Mouse (Mus musculus): ENCODE results near the gene Eif2ak4. TPM values are rescaled to one million over a fixed set of nuclear protein-coding genes. Genes with fewer than 3 reads are reported as not detected.

The Eif2ak4 gene
- polyA plus RNA-seq, 1 experiment from 2014 or later = 14.7 TPM

DNA sequence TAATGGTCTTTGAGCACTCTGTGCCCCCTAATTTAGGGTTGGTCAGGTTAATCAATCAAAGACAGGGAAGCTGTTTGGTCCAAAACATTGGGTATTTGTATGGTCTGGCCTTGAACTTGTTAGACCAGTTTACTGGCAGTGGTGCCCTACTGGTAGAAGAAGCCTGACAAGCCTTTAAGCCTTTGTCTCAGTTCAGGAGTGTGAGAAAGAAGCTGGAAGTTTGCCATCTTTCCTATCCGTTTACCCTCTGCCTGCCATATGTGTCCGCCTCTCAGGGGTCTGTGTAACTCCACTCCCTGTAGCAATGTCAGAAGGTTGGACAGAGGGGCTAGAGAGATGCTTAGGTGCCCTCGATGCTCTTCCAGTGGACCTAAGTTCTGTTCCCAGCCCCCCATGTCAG lies 76.0 kb downstream of the Eif2ak4 start:
- Histone ChIP-seq H3K4me2 (replicated peaks; ENCODE audit: low read depth, low read length) (no peak overlapping the region), H3K4me1 (ENCODE audit: control insufficient read depth, insufficient read depth, low read length) (no peaks in the 10 kb centered on the region), H3K27ac (ENCODE audit: low read depth, low read length) (no peak overlapping the region), H3K4me3 (ENCODE audit: low read length) (no peak overlapping the region), H3K27me3 (ENCODE audit: control insufficient read depth, insufficient read depth, low read length) (no peaks in the 10 kb centered on the region), H3K9ac (ENCODE audit: low read depth, low read length) (no peak overlapping the region), H3K9me3 (ENCODE audit: control insufficient read depth, low read length) (no peaks in the 10 kb centered on the region), H3K36me3 (ENCODE audit: control insufficient read depth, insufficient read depth, low read length) (peaks cover 67% of the 10 kb centered on the region)
- ATAC-seq (ENCODE audit: low FRiP score, low TSS enrichment) = no peak
- WGBS = 79% methylated on average over 3 of the region's 3 CpGs

GRCm38 (mm10) chr2:118465894-118466293 lies 77.5 kb downstream of the Eif2ak4 start:
- no peak overlapping the region for H3K9ac ChIP-seq (ENCODE audit: low read depth, low read length)
- H3K27me3 ChIP-seq (ENCODE audit: control insufficient read depth, insufficient read depth, low read length) = no peaks in the 10 kb centered on the region
- no peaks in the 10 kb centered on the region for H3K4me1 ChIP-seq (ENCODE audit: control insufficient read depth, insufficient read depth, low read length)
- no peak overlapping the region for H3K4me2 ChIP-seq (replicated peaks; ENCODE audit: low read depth, low read length)
- WGBS = 86% methylated on average over 2 of the region's 2 CpGs
- H3K9me3 ChIP-seq (ENCODE audit: control insufficient read depth, low read length) = no peaks in the 10 kb centered on the region
- H3K36me3 ChIP-seq (ENCODE audit: control insufficient read depth, insufficient read depth, low read length) = peaks cover 70% of the 10 kb centered on the region
- H3K4me3 ChIP-seq (ENCODE audit: low read length) = no peak overlapping the region
- H3K27ac ChIP-seq (ENCODE audit: low read depth, low read length) = no peak overlapping the region
- no peak for ATAC-seq (ENCODE audit: low FRiP score, low TSS enrichment)

GRCm38 (mm10) chr2:118466601-118467000 lies 78.2 kb downstream of the Eif2ak4 start:
- no peaks in the 10 kb centered on the region for H3K9me3 ChIP-seq (ENCODE audit: control insufficient read depth, low read length)
- H3K27me3 ChIP-seq (ENCODE audit: control insufficient read depth, insufficient read depth, low read length) = no peaks in the 10 kb centered on the region
- H3K4me1 ChIP-seq (ENCODE audit: control insufficient read depth, insufficient read depth, low read length) = no peaks in the 10 kb centered on the region
- H3K36me3 ChIP-seq (ENCODE audit: control insufficient read depth, insufficient read depth, low read length) = peaks cover 73% of the 10 kb centered on the region
- 50% methylated on average over 1 of the region's 1 CpGs for WGBS
- H3K27ac ChIP-seq (ENCODE audit: low read depth, low read length) = no peak overlapping the region
- no peak overlapping the region for H3K9ac ChIP-seq (ENCODE audit: low read depth, low read length)
- no peak overlapping the region for H3K4me2 ChIP-seq (replicated peaks; ENCODE audit: low read depth, low read length)
- no peak for ATAC-seq (ENCODE audit: low FRiP score, low TSS enrichment)
- H3K4me3 ChIP-seq (ENCODE audit: low read length) = no peak overlapping the region

DNA sequence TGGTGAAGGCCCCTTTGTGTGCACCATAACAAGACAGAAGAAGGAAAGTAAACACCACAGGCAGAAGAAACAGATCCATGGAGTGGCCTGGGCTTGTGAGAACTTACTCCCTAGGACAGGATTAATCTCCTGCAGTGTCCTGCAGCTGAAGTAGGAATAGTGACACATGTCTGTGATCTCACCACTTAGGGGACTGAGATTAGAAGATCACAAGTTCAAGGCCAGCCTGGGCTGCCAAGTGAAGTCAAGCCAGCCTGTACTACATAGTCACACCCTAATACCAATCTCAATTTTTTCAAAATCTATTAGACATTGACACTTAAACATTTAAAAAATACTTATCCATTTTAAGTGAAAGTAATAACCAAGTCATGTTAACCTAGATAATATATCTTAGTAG lies 79.9 kb downstream of the Eif2ak4 start:
- H3K27me3 ChIP-seq (ENCODE audit: control insufficient read depth, insufficient read depth, low read length) = no peaks in the 10 kb centered on the region
- H3K4me2 ChIP-seq (replicated peaks; ENCODE audit: low read depth, low read length) = no peak overlapping the region
- H3K4me3 ChIP-seq (ENCODE audit: low read length) = no peak overlapping the region
- no peak overlapping the region for H3K27ac ChIP-seq (ENCODE audit: low read depth, low read length)
- H3K36me3 ChIP-seq (ENCODE audit: control insufficient read depth, insufficient read depth, low read length) = peaks cover 73% of the 10 kb centered on the region
- no peaks in the 10 kb centered on the region for H3K4me1 ChIP-seq (ENCODE audit: control insufficient read depth, insufficient read depth, low read length)
- no peaks in the 10 kb centered on the region for H3K9me3 ChIP-seq (ENCODE audit: control insufficient read depth, low read length)
- ATAC-seq (ENCODE audit: low FRiP score, low TSS enrichment) = no peak
- no peak overlapping the region for H3K9ac ChIP-seq (ENCODE audit: low read depth, low read length)

DNA sequence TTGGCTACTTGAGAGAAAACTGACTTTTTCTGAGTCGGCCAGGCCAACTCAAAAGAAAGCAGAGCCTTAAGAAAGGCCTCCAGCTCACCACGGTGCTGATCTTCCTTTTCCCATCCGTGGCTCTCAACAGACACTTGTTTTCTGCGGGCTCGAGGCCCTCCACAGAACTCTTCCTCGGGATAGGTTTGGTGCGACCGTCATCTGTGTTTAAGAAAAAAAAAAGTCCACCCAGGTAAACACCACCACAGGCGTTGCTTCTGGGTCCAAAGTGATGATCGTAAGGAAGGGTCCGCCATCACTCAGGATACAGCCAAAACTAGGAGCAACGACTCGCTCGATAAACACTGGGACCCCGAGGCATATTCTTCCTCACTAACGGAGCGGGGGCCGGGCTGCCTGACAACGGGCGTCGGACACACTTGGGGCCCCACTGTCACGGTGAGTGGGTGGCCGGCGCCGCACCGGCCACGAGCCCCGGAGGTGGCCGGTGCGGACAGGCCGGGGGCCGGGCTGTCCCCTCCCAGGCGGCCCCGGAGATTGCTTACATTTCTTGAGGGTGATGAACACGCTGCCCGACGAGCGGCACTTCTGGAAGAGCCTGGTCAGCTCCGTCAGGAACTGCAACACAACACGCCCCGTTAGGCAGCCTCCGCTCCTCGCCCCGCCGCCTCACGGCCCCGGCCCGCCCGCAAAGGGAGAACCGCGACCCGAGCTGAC lies 90.6 kb downstream of the Eif2ak4 start:
- Histone ChIP-seq H3K27ac (ENCODE audit: low read depth, low read length) (peak overlapping the region; percentile 67; the same call in 1 of the 2 replicates), H3K27me3 (ENCODE audit: control insufficient read depth, insufficient read depth, low read length) (no peaks in the 10 kb centered on the region), H3K4me3 (ENCODE audit: low read length) (peak overlapping the region; percentile 77), H3K4me2 (replicated peaks; ENCODE audit: low read depth, low read length) (peak overlapping the region; percentile 87), H3K36me3 (ENCODE audit: control insufficient read depth, insufficient read depth, low read length) (peaks cover 34% of the 10 kb centered on the region), H3K9me3 (ENCODE audit: control insufficient read depth, low read length) (no peaks in the 10 kb centered on the region), H3K4me1 (ENCODE audit: control insufficient read depth, insufficient read depth, low read length) (peaks cover 9% of the 10 kb centered on the region), H3K9ac (ENCODE audit: low read depth, low read length) (peak overlapping the region; percentile 89)
- WGBS = 2% methylated on average over 48 of the region's 52 CpGs
- ATAC-seq (ENCODE audit: low FRiP score, low TSS enrichment) = no peak; the same call in 1 of the 2 replicates

DNA sequence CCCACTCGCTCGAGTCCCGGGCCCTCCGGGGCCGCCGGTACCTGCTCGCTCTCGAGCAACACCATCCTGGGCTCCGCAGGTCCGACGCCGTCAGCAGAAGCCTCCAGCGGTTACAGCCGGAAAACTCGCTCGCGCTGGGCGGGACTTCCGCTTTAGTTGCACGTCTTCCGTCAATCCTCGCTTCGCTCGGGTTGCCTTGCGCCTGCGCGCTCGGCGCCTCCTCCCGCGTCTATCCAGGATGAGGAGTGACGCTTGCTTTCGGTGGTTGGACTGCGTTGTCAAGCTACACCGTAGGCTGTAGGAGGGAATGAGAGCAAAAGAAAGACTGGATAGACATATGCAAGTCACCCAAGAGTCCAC lies 91.1 kb downstream of the Eif2ak4 start, which contains the start of gene Srp14:
Gene Srp14, minus strand, starts transcription at position 162 of the 360 bp plus-strand sequence.
- H3K36me3 ChIP-seq (ENCODE audit: control insufficient read depth, insufficient read depth, low read length) = peaks cover 28% of the 10 kb centered on the region
- WGBS = 1% methylated on average over 35 of the region's 35 CpGs
- peak within 1 kb of the TSS; percentile 89 for H3K9ac ChIP-seq (ENCODE audit: low read depth, low read length)
- ATAC-seq (ENCODE audit: low FRiP score, low TSS enrichment) = peak; percentile 94
- no peaks in the 10 kb centered on the region for H3K9me3 ChIP-seq (ENCODE audit: control insufficient read depth, low read length)
- H3K4me3 ChIP-seq (ENCODE audit: low read length) = peak within 1 kb of the TSS; percentile 77
- peak within 1 kb of the TSS; percentile 67; the same call in 1 of the 2 replicates for H3K27ac ChIP-seq (ENCODE audit: low read depth, low read length)
- H3K4me2 ChIP-seq (replicated peaks; ENCODE audit: low read depth, low read length) = peak within 1 kb of the TSS; percentile 87
- peaks cover 9% of the 10 kb centered on the region for H3K4me1 ChIP-seq (ENCODE audit: control insufficient read depth, insufficient read depth, low read length)
- H3K27me3 ChIP-seq (ENCODE audit: control insufficient read depth, insufficient read depth, low read length) = no peaks in the 10 kb centered on the region

GRCm38 (mm10) chr2:118480886-118481285 lies 92.5 kb downstream of the Eif2ak4 start:
- Histone ChIP-seq H3K4me3 (ENCODE audit: low read length) (no peak overlapping the region), H3K9me3 (ENCODE audit: control insufficient read depth, low read length) (no peaks in the 10 kb centered on the region), H3K36me3 (ENCODE audit: control insufficient read depth, insufficient read depth, low read length) (peaks cover 15% of the 10 kb centered on the region), H3K4me1 (ENCODE audit: control insufficient read depth, insufficient read depth, low read length) (peaks cover 9% of the 10 kb centered on the region), H3K4me2 (replicated peaks; ENCODE audit: low read depth, low read length) (no peak overlapping the region), H3K9ac (ENCODE audit: low read depth, low read length) (no peak overlapping the region), H3K27me3 (ENCODE audit: control insufficient read depth, insufficient read depth, low read length) (no peaks in the 10 kb centered on the region), H3K27ac (ENCODE audit: low read depth, low read length) (no peak overlapping the region)
- no peak for ATAC-seq (ENCODE audit: low FRiP score, low TSS enrichment)
- WGBS = 95% methylated on average over 7 of the region's 7 CpGs

- 81% methylated on average over 5 of the region's 5 CpGs for WGBS
- Histone ChIP-seq H3K27me3 (ENCODE audit: control insufficient read depth, insufficient read depth, low read length) (no peaks in the 10 kb centered on the region), H3K36me3 (ENCODE audit: control insufficient read depth, insufficient read depth, low read length) (no peaks in the 10 kb centered on the region), H3K4me1 (ENCODE audit: control insufficient read depth, insufficient read depth, low read length) (peaks cover 9% of the 10 kb centered on the region), H3K4me3 (ENCODE audit: low read length) (no peak overlapping the region), H3K4me2 (replicated peaks; ENCODE audit: low read depth, low read length) (no peak overlapping the region), H3K27ac (ENCODE audit: low read depth, low read length) (no peak overlapping the region), H3K9me3 (ENCODE audit: control insufficient read depth, low read length) (peaks cover 3% of the 10 kb centered on the region; the same call in 1 of the 2 replicates), H3K9ac (ENCODE audit: low read depth, low read length) (no peak overlapping the region)
- ATAC-seq (ENCODE audit: low FRiP score, low TSS enrichment) = no peak
Observed at GRCm38 (mm10) chr2:118483032-118483431, 94.6 kb downstream of the Eif2ak4 start.

- Histone ChIP-seq H3K4me2 (replicated peaks; ENCODE audit: low read depth, low read length) (no peak overlapping the region), H3K4me3 (ENCODE audit: low read length) (no peak overlapping the region), H3K27ac (ENCODE audit: low read depth, low read length) (no peak overlapping the region), H3K36me3 (ENCODE audit: control insufficient read depth, insufficient read depth, low read length) (no peaks in the 10 kb centered on the region), H3K9me3 (ENCODE audit: control insufficient read depth, low read length) (peaks cover 4% of the 10 kb centered on the region; the same call in 1 of the 2 replicates), H3K27me3 (ENCODE audit: control insufficient read depth, insufficient read depth, low read length) (no peaks in the 10 kb centered on the region), H3K9ac (ENCODE audit: low read depth, low read length) (no peak overlapping the region), H3K4me1 (ENCODE audit: control insufficient read depth, insufficient read depth, low read length) (no peaks in the 10 kb centered on the region)
- no peak for ATAC-seq (ENCODE audit: low FRiP score, low TSS enrichment)
- WGBS = 88% methylated on average over 9 of the region's 9 CpGs
Observed at GRCm38 (mm10) chr2:118484386-118484898, 96.0 kb downstream of the Eif2ak4 start.
